Mouse (Mus musculus): ENCODE data around the gene Slc39a8.

- TF ChIP-seq POLR2A (IDR thresholded peaks at IDR 0.05; ENCODE audit: insufficient read depth, low read length), result no peak
- TF ChIP-seq CTCF (IDR thresholded peaks at IDR 0.05; ENCODE audit: low read depth, low read length), result peak; percentile 12
Measured at GRCm38 (mm10) chr3:135825016-135825753, at the start of gene Slc39a8.

All from ES-Bruce4 (cell line).